Mouse (Mus musculus): Measurements from ENCODE around the gene Castor2. TPM values are rescaled to one million over a fixed set of nuclear protein-coding genes. Genes with fewer than 3 reads are reported as not detected.

Gene Castor2
- total and polyA plus RNA-seq, 3 experiments, result 0.46 to 1.4 TPM; not detected in 1

DNA sequence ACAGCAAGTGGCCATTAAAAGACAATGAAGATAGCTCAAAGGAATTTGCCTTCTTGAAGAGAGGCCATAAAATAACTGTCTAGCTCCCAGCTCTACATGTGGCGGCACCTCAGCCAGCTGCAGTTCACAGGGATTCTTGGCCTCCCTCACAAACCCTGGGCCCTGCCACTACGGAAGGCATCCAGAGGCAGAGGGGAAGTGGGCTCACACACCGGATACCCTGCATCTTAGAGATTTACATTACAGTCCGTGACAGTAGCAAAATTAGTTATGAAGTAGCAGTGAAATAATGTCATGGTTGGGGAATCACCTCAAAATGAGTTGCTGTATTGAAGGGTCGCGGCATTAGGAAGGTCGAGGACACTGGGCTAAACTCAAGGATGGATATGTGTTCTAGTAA, 89.1 kb downstream of the Castor2 start:
- H3K79me2 ChIP-seq (ENCODE audit: control insufficient read depth, insufficient read depth, low read length, poor library complexity), result peaks cover 6% of the 10 kb centered on the region
- H3K27me3 ChIP-seq (ENCODE audit: control insufficient read depth in 1 of 2, insufficient read depth in 2 of 2, low read length in 2 of 2), result no peaks in the 10 kb centered on the region
- no peak overlapping the region for H3K9ac ChIP-seq (ENCODE audit: control insufficient read depth, low read depth, low read length, poor library complexity, severe bottlenecking)
- TF ChIP-seq CHD1 (IDR thresholded peaks at IDR 0.05; ENCODE audit: low read depth, low read length) (no peak), MYB (IDR thresholded peaks at IDR 0.05; ENCODE audit: low read depth, low read length) (no peak), MAZ (IDR thresholded peaks at IDR 0.05; ENCODE audit: low read depth, low read length) (no peak), JUND (IDR thresholded peaks at IDR 0.05; ENCODE audit: low read depth, low read length) (no peak), EP300 (IDR thresholded peaks at IDR 0.05; ENCODE audit: low read depth in 1 of 2, low read length in 2 of 2) (no peak), MEF2A (IDR thresholded peaks at IDR 0.05; ENCODE audit: extremely low read depth, insufficient replicate concordance, low read depth, low read length, poor library complexity, severe bottlenecking) (no peak), BHLHE40 (IDR thresholded peaks at IDR 0.05; ENCODE audit: borderline replicate concordance, low read depth, low read length) (no peak), RCOR1 (IDR thresholded peaks at IDR 0.05; ENCODE audit: low read depth, low read length) (no peak), ZMIZ1 (IDR thresholded peaks at IDR 0.05; ENCODE audit: low read depth, low read length) (no peak), GATA1 (IDR thresholded peaks at IDR 0.05; ENCODE audit: low read depth, low read length) (no peak), SMC3 (IDR thresholded peaks at IDR 0.05; ENCODE audit: low read depth, low read length) (no peak), GABPA (IDR thresholded peaks at IDR 0.05; ENCODE audit: low read depth, low read length) (no peak), MXI1 (IDR thresholded peaks at IDR 0.05; ENCODE audit: low read depth, low read length) (no peak), E2F4 (IDR thresholded peaks at IDR 0.05; ENCODE audit: borderline replicate concordance, low read depth, low read length) (no peak), ETS1 (IDR thresholded peaks at IDR 0.05; ENCODE audit: low read depth, low read length) (no peak), NRF1 (IDR thresholded peaks at IDR 0.05; ENCODE audit: insufficient read depth, low read depth, low read length, poor library complexity, severe bottlenecking) (no peak), RAD21 (IDR thresholded peaks at IDR 0.05; ENCODE audit: low read depth, low read length) (no peak), MAX (IDR thresholded peaks at IDR 0.05; ENCODE audit: low read length) (no peak)
- DNase-seq (ENCODE audit: low read depth, low spot score), result no peak
- H3K4me3 ChIP-seq (ENCODE audit: control insufficient read depth in 1 of 2, insufficient read depth in 1 of 2, low read depth in 2 of 2, low read length in 2 of 2), result no peak overlapping the region
- H3K27ac ChIP-seq (ENCODE audit: control insufficient read depth, low read depth, low read length), result no peak overlapping the region
- no peaks in the 10 kb centered on the region for H3K9me3 ChIP-seq (replicated peaks; ENCODE audit: insufficient read depth, low read length)
- H3K36me3 ChIP-seq (ENCODE audit: control insufficient read depth in 1 of 2, insufficient read depth in 2 of 2, low read length in 2 of 2), result peaks cover 0 to 2% of the 10 kb centered on the region in 2 experiments; a peak in 2 of 4 replicates
- peaks cover 0 to under 1% of the 10 kb centered on the region in 2 experiments; a peak in 1 of 4 replicates for H3K4me1 ChIP-seq (ENCODE audit: control insufficient read depth in 1 of 2, insufficient read depth in 2 of 2, low read length in 2 of 2)

DNA sequence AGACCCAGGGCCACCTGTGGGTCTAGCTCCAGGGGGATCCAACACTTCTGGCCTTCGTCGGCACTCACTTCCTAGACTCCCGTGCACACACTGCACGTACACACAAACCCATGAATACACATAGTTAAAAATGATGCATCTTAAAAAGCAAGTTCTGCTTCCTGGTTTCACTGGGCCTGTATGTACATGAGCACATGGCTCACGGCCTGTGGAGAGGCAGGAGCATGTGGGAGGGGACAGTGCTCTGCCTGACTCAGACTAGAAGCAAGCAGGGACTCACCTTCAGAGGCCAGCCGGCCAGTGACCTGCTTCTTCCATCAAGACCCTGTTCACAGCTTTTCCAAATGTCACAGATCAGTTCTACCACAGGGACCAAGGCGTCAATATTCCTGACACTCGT, 94.2 kb downstream of the Castor2 start:
- H3K36me3 ChIP-seq (ENCODE audit: control insufficient read depth in 1 of 2, insufficient read depth in 2 of 2, low read length in 2 of 2), result no peaks in the 10 kb centered on the region

More for the DNA sequence above, 94.2 kb downstream of the Castor2 start:
- Histone ChIP-seq H3K9ac (ENCODE audit: control insufficient read depth, low read depth, low read length, poor library complexity, severe bottlenecking) (no peak overlapping the region), H3K4me3 (ENCODE audit: control insufficient read depth in 1 of 2, insufficient read depth in 1 of 2, low read depth in 2 of 2, low read length in 2 of 2) (no peak overlapping the region), H3K4me1 (ENCODE audit: control insufficient read depth in 1 of 2, insufficient read depth in 2 of 2, low read length in 2 of 2) (no peaks in the 10 kb centered on the region), H3K27me3 (ENCODE audit: control insufficient read depth in 1 of 2, insufficient read depth in 2 of 2, low read length in 2 of 2) (no peaks in the 10 kb centered on the region), H3K27ac (ENCODE audit: control insufficient read depth, low read depth, low read length) (no peak overlapping the region), H3K9me3 (replicated peaks; ENCODE audit: insufficient read depth, low read length) (no peaks in the 10 kb centered on the region), H3K79me2 (ENCODE audit: control insufficient read depth, insufficient read depth, low read length, poor library complexity) (no peaks in the 10 kb centered on the region)
- DNase-seq (ENCODE audit: low read depth, low spot score), result no peak
- TF ChIP-seq ZKSCAN1 (IDR thresholded peaks at IDR 0.05; ENCODE audit: low read depth, low read length) (no peak), MYB (IDR thresholded peaks at IDR 0.05; ENCODE audit: low read depth, low read length) (no peak), JUND (IDR thresholded peaks at IDR 0.05; ENCODE audit: low read depth, low read length) (no peak)

Other genes starting within 250 kb of the Castor2 start
- 54.1 and 59.1 TPM in 2 replicates for gene Rcc1l, start 77.1 kb downstream of the Castor2 start, total RNA-seq (2012; rRNA removed)
- gene Rcc1l, start 77.1 kb downstream of the Castor2 start, polyA plus RNA-seq (2012; ENCODE audit: insufficient read depth in 1 of 2, insufficient read length in 2 of 2, low read depth in 1 of 2, low replicate concordance in 2 of 2, missing spikeins in 1 of 2), result 10 to 100 TPM in 1 of 2 experiments, not detected in 1; 51.7 TPM
- gene Gtf2ird2, start 84.3 kb downstream of the Castor2 start, total RNA-seq (2012; rRNA removed), result 2.6 and 3.6 TPM in 2 replicates
- 1 to 10 TPM in 1 of 2 experiments, not detected in 1; 4.6 TPM for gene Gtf2ird2, start 84.3 kb downstream of the Castor2 start, polyA plus RNA-seq (2012; ENCODE audit: insufficient read depth in 1 of 2, insufficient read length in 2 of 2, low read depth in 1 of 2, low replicate concordance in 2 of 2, missing spikeins in 1 of 2)
- gene Ncf1, start 129.9 kb downstream of the Castor2 start, total RNA-seq (2012; rRNA removed), result 0.58 and 0.59 TPM in 2 replicates
- gene Ncf1, start 129.9 kb downstream of the Castor2 start, polyA plus RNA-seq (2012; ENCODE audit: insufficient read depth in 1 of 2, insufficient read length in 2 of 2, low read depth in 1 of 2, low replicate concordance in 2 of 2, missing spikeins in 1 of 2), result 1 to 10 TPM in 1 of 2 experiments, not detected in 1; 3.3 TPM
- gene Gtf2i, start 215.0 kb downstream of the Castor2 start, total RNA-seq (2012; rRNA removed), result 46.7 and 47.2 TPM in 2 replicates
- 100 to 1,000 TPM; 128 to 151 TPM for gene Gtf2i, start 215.0 kb downstream of the Castor2 start, polyA plus RNA-seq (2012; ENCODE audit: insufficient read depth in 1 of 2, insufficient read length in 2 of 2, low read depth in 1 of 2, low replicate concordance in 2 of 2, missing spikeins in 1 of 2)